Mouse (Mus musculus) E14TG2a.4 (cell line): ENCODE data around the gene Dcps.

Experiments
- H3K27me3 ChIP-seq: 2 replicates; pipeline ENCODE4 v1.6.1; 2014; ENCODE audit warnings: low read length, control low read depth; ENCODE audit not compliant: insufficient read depth
- H3K36me3 ChIP-seq: 2 replicates; pipeline ENCODE4 v1.6.1; 2014; ENCODE audit warnings: low read length, control low read depth; ENCODE audit not compliant: insufficient read depth
- H3K4me1 ChIP-seq: replicated peaks from 2 replicates; pipeline ENCODE4 v1.6.1; 2014; ENCODE audit warnings: low read depth, low read length, control low read depth
- H3K4me3 ChIP-seq: replicated peaks from 2 replicates; pipeline ENCODE4 v1.5.1; 2014; ENCODE audit warnings: mild to moderate bottlenecking, low read length
- H3K9me3 ChIP-seq: 2 replicates; pipeline ENCODE4 v1.6.1; 2014; ENCODE audit warnings: low read length, control low read depth
- CTCF ChIP-seq: conservative IDR thresholded peaks from 2 replicates; pipeline ENCODE4 v1.5.1; 2014; ENCODE audit warnings: low read length
- NANOG ChIP-seq: IDR thresholded peaks from 2 replicates; pipeline ENCODE4 v1.6.1; 2014; ENCODE audit warnings: borderline replicate concordance, low read length, mixed read lengths
- POU5F1 ChIP-seq: IDR thresholded peaks from 2 replicates; pipeline ENCODE4 v1.6.1; 2014; ENCODE audit warnings: low read length, borderline replicate concordance

The Dcps gene

GRCm38 (mm10) chr9:35166144-35166797 lies 9.6 kb downstream of the Dcps start:
- Histone ChIP-seq H3K36me3 (peaks cover 87% of the 10 kb centered on the region), H3K4me1 (peaks cover 17% of the 10 kb centered on the region), H3K27me3 (no peaks in the 10 kb centered on the region), H3K9me3 (no peaks in the 10 kb centered on the region), H3K4me3 (no peak overlapping the region)
- TF ChIP-seq NANOG (no peak), POU5F1 (no peak), CTCF (peak; percentile 40)

- Histone ChIP-seq H3K36me3 (peaks cover 82% of the 10 kb centered on the region), H3K27me3 (no peaks in the 10 kb centered on the region), H3K4me3 (no peak overlapping the region), H3K4me1 (peaks cover 17% of the 10 kb centered on the region), H3K9me3 (no peaks in the 10 kb centered on the region)
- TF ChIP-seq POU5F1: no peak
Measured at GRCm38 (mm10) chr9:35164142-35164874, 11.6 kb downstream of the Dcps start.

GRCm38 (mm10) chr9:35163011-35163690 lies 12.7 kb downstream of the Dcps start:
- Histone ChIP-seq H3K4me3 (no peak overlapping the region), H3K27me3 (no peaks in the 10 kb centered on the region), H3K36me3 (peaks cover 73% of the 10 kb centered on the region), H3K9me3 (no peaks in the 10 kb centered on the region), H3K4me1 (peaks cover 17% of the 10 kb centered on the region)
- TF ChIP-seq NANOG: no peak
- no peak for TF ChIP-seq CTCF
- TF ChIP-seq POU5F1: no peak

GRCm38 (mm10) chr9:35161721-35162120 lies 14.1 kb downstream of the Dcps start:
- Histone ChIP-seq H3K4me1 (peaks cover 15% of the 10 kb centered on the region; the same call in 1 of the 2 replicates), H3K36me3 (peaks cover 74% of the 10 kb centered on the region), H3K9me3 (no peaks in the 10 kb centered on the region), H3K4me3 (no peak overlapping the region), H3K27me3 (no peaks in the 10 kb centered on the region)
- TF ChIP-seq CTCF: no peak
- no peak for TF ChIP-seq POU5F1
- TF ChIP-seq NANOG: no peak

DNA sequence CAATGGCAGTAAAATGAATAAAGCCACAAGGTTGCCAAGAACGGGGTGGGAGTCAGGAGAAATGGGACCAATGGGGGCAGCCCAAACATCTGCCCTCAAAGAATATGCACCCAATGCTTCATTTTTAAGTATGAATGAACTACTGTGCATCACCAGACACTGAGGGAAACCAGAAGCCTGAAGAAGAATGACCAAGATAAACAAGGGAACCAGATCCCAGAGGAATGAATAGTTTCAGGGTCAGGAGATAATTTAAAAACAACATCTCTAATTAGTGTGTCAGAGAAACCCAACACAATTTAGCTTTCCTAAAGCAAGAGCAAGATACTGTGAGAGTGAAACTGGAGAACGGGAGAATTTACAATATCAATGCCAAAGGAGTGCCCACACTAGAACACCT lies 15.2 kb downstream of the Dcps start:
- Histone ChIP-seq H3K4me3 (no peak overlapping the region), H3K4me1 (peaks cover 15% of the 10 kb centered on the region; the same call in 1 of the 2 replicates), H3K27me3 (no peaks in the 10 kb centered on the region), H3K9me3 (no peaks in the 10 kb centered on the region), H3K36me3 (peaks cover 79% of the 10 kb centered on the region)
- TF ChIP-seq NANOG: no peak
- TF ChIP-seq POU5F1: no peak
- no peak for TF ChIP-seq CTCF

DNA sequence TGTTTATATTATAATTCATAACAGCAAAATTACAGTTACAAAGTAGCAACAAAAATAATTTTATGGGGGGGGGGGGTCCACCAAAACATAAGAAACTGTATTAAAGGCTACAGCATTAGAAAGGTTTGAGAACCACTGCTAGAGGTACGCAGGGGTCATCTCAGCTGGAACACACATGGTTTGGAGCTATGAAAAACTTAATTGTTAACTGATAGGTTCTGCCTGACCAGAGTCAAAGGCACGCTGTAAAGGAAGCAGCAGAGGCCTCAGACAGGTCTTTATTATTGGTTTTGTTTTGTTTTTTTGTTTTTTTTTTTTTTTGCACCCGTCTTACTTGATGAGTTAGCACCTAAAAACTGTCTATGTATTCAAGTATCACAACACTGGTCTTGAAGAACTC lies 17.4 kb downstream of the Dcps start:
- H3K4me3 ChIP-seq: no peak overlapping the region
- TF ChIP-seq CTCF: no peak
- no peak for TF ChIP-seq NANOG
- no peak for TF ChIP-seq POU5F1
- peaks cover 11% of the 10 kb centered on the region; the same call in 1 of the 2 replicates for H3K4me1 ChIP-seq
- no peaks in the 10 kb centered on the region for H3K9me3 ChIP-seq
- peaks cover 68% of the 10 kb centered on the region for H3K36me3 ChIP-seq
- H3K27me3 ChIP-seq: no peaks in the 10 kb centered on the region

GRCm38 (mm10) chr9:35156862-35157261 lies 19.0 kb downstream of the Dcps start:
- no peaks in the 10 kb centered on the region for H3K27me3 ChIP-seq
- TF ChIP-seq CTCF: no peak
- TF ChIP-seq POU5F1: no peak
- no peak for TF ChIP-seq NANOG
- no peaks in the 10 kb centered on the region for H3K9me3 ChIP-seq
- H3K4me3 ChIP-seq: no peak overlapping the region
- H3K4me1 ChIP-seq: peaks cover 11% of the 10 kb centered on the region; the same call in 1 of the 2 replicates
- peaks cover 53% of the 10 kb centered on the region for H3K36me3 ChIP-seq

DNA sequence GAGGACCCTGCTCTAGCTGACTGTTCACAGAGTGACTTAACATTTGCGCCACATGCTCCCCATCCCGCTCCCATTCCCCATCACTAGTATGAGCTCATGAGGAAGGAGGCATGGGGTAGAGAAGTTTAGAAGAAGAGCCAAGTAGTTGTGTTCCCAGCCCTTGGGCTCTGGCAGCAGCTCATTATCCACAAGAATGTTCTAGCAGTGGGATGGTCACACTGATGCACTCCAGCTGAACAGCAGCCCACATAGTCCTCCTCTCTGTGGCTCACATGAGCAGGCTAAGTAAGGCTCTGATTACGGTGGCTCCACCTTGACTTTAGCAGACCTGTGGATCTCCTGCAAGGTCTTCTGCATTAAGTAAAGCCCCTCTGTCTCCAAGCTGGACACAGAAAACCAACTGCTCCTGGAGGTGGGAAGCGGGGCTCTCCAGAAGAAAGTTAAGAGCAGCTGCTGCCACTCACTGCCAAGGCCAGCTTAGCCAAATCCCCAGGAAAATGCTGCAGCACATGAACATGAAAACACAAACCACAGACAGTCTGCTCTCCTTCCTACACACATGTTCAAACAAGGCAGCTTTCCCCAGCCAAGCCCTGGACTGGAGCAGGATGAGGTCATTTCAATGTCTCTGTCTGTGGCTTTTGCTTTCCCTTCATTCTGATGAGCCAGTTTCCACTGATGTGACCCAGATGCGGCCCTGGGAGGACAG lies 19.7 kb downstream of the Dcps start:
- Histone ChIP-seq H3K4me1 (peaks cover 11% of the 10 kb centered on the region; the same call in 1 of the 2 replicates), H3K36me3 (peaks cover 46% of the 10 kb centered on the region), H3K27me3 (no peaks in the 10 kb centered on the region), H3K4me3 (no peak overlapping the region), H3K9me3 (no peaks in the 10 kb centered on the region)
- TF ChIP-seq POU5F1 (no peak), CTCF (no peak), NANOG (no peak)
